Mouse (Mus musculus): ENCODE measurements around the gene Col9a3.

Gene Col9a3

GRCm38 (mm10) chr2:180641576-180642554 is 44.3 kb downstream of the Col9a3 start:
- peak; percentile 35 for DNase-seq (ENCODE audit: extremely low spot score, low spot score)

- no peak for DNase-seq (ENCODE audit: extremely low spot score, low spot score)
Measured at GRCm38 (mm10) chr2:180642555-180643260, 45.1 kb downstream of the Col9a3 start, which contains the start of gene Tcfl5. Tcfl5 (minus strand) TSS chr2:180642708.

GRCm38 (mm10) chr2:180643626-180644025 is 46.0 kb downstream of the Col9a3 start:
- DNase-seq (ENCODE audit: extremely low spot score, low spot score), result no peak

- no peak for DNase-seq (ENCODE audit: extremely low spot score, low spot score)
Measured at GRCm38 (mm10) chr2:180646841-180647240, 49.3 kb downstream of the Col9a3 start.

- no peak for DNase-seq (ENCODE audit: extremely low spot score, low spot score)
Measured at GRCm38 (mm10) chr2:180654666-180655065, 57.1 kb downstream of the Col9a3 start.

- no peak for DNase-seq (ENCODE audit: extremely low spot score, low spot score)
Measured at GRCm38 (mm10) chr2:180655150-180655549, 57.6 kb downstream of the Col9a3 start.

- peak; percentile 52 for DNase-seq (ENCODE audit: extremely low spot score, low spot score)
Measured at GRCm38 (mm10) chr2:180657394-180658013, 59.9 kb downstream of the Col9a3 start.

GRCm38 (mm10) chr2:180658381-180658780 is 60.8 kb downstream of the Col9a3 start:
- no peak for DNase-seq (ENCODE audit: extremely low spot score, low spot score)

GRCm38 (mm10) chr2:180659353-180660150 is 62.0 kb downstream of the Col9a3 start:
- peak; percentile 47 for DNase-seq (ENCODE audit: extremely low spot score, low spot score)

- DNase-seq (ENCODE audit: extremely low spot score, low spot score), result no peak
Measured at GRCm38 (mm10) chr2:180660521-180660920, 62.9 kb downstream of the Col9a3 start.

- DNase-seq (ENCODE audit: extremely low spot score, low spot score), result no peak
Measured at GRCm38 (mm10) chr2:180662008-180662407, 64.4 kb downstream of the Col9a3 start.

Data from neural tube, embryonic 10.5 days (tissue).